Mouse (Mus musculus) hindbrain, embryonic 16.5 days (tissue): ENCODE measurements at regions not wholly inside any gene's neighbourhood (a gene's known extent, or its start where the extent isn't known, plus 50 kb on each side); places are given as distances from the start of the nearest gene placed in this dataset.

Source experiments
- ATAC-seq: fragments of 200-750 bp; cut with Nextera tagmentation; 2 replicates; pipeline ENCODE4 v1.8.0; 2017; ENCODE audit warnings: moderate TSS enrichment, moderate library complexity
- H3K27ac ChIP-seq: fragments of 300-500 bp; sonication (generic); 2 replicates; pipeline ENCODE4 v1.5.1; 2014; ENCODE audit warnings: low read depth, mild to moderate bottlenecking, control low read depth, low read length, moderate library complexity
- H3K27me3 ChIP-seq: fragments of 300-500 bp; sonication (generic); replicated peaks from 2 replicates; pipeline ENCODE4 v1.6.1; 2014; ENCODE audit warnings: low read length; ENCODE audit not compliant: control insufficient read depth, insufficient read depth
- H3K36me3 ChIP-seq: fragments of 300-500 bp; sonication (generic); 2 replicates; pipeline ENCODE4 v1.6.1; 2014; ENCODE audit warnings: mild to moderate bottlenecking, low read length, moderate library complexity, mixed read lengths; ENCODE audit not compliant: control insufficient read depth, insufficient read depth
- H3K4me1 ChIP-seq: fragments of 300-500 bp; sonication (generic); 2 replicates; pipeline ENCODE4 v1.6.1; 2014; ENCODE audit warnings: low read depth, low read length; ENCODE audit not compliant: control insufficient read depth, insufficient read depth
- H3K4me2 ChIP-seq: fragments of 300-500 bp; sonication (generic); 2 replicates; pipeline ENCODE4 v1.6.1; 2014; ENCODE audit warnings: mild to moderate bottlenecking, low read length, control low read depth, moderate library complexity
- H3K4me3 ChIP-seq: fragments of 300-500 bp; sonication (generic); 2 replicates; pipeline ENCODE4 v1.5.1; 2014; ENCODE audit warnings: mild to moderate bottlenecking, low read length, control low read depth, moderate library complexity
- H3K9ac ChIP-seq: fragments of 300-500 bp; sonication (generic); 2 replicates; pipeline ENCODE4 v1.6.1; 2014; ENCODE audit warnings: low read depth, mild to moderate bottlenecking, control low read depth, low read length, moderate library complexity
- H3K9me3 ChIP-seq: fragments of 300-500 bp; sonication (generic); 2 replicates; pipeline ENCODE4 v1.6.1; 2014; ENCODE audit warnings: mild to moderate bottlenecking, low read length, moderate library complexity; ENCODE audit not compliant: control insufficient read depth
- WGBS: fragments of 180-500 bp; shearing (Covaris S2); extraction: QIAGEN DNeasy Blood & Tissue Kit; methylation state at CpG from one replicate; pipeline ENCODE4 v1.1.7; 2014; 5-methylcytosine and 5-hydroxymethylcytosine counted together

GRCm38 (mm10) chr8:27677143-27678106, 230.0 kb downstream of the Poteg start:
- Histone ChIP-seq H3K4me1 (no peaks in the 10 kb centered on the region), H3K9ac (no peak overlapping the region), H3K27ac (no peak overlapping the region), H3K4me2 (peak overlapping the region; percentile 25; the same call in 1 of the 2 replicates), H3K27me3 (no peaks in the 10 kb centered on the region), H3K4me3 (no peak overlapping the region), H3K9me3 (no peaks in the 10 kb centered on the region), H3K36me3 (no peaks in the 10 kb centered on the region)
- WGBS: 29% methylated on average over 13 of the region's 13 CpGs
- ATAC-seq: peak; percentile 50; the same call in 1 of the 2 replicates

- no peak overlapping the region for H3K9ac ChIP-seq
- no peaks in the 10 kb centered on the region for H3K9me3 ChIP-seq
- no peak overlapping the region for H3K4me3 ChIP-seq
- H3K4me1 ChIP-seq: no peaks in the 10 kb centered on the region
- no peaks in the 10 kb centered on the region for H3K27me3 ChIP-seq
- 8% methylated on average over 2 of the region's 2 CpGs for WGBS
- no peak overlapping the region for H3K27ac ChIP-seq
- no peaks in the 10 kb centered on the region for H3K36me3 ChIP-seq
- no peak overlapping the region for H3K4me2 ChIP-seq
- peak; percentile 90 for ATAC-seq
Observed at GRCm38 (mm10) chr8:27679164-27679563, 231.7 kb downstream of the Poteg start.

- Histone ChIP-seq H3K4me3 (no peak overlapping the region), H3K4me1 (no peaks in the 10 kb centered on the region), H3K4me2 (no peak overlapping the region), H3K9me3 (no peaks in the 10 kb centered on the region), H3K27me3 (no peaks in the 10 kb centered on the region), H3K9ac (no peak overlapping the region), H3K27ac (no peak overlapping the region), H3K36me3 (no peaks in the 10 kb centered on the region)
- 46% methylated on average over 6 of the region's 6 CpGs for WGBS
- ATAC-seq: 0 out of 2 replicates have a peak, but pooled peaks have one; percentile 60
Observed at GRCm38 (mm10) chr8:27721988-27722387, 274.5 kb downstream of the Poteg start.

GRCm38 (mm10) chr8:27770296-27770695, 322.8 kb downstream of the Poteg start:
- Histone ChIP-seq H3K9me3 (no peaks in the 10 kb centered on the region), H3K9ac (no peak overlapping the region), H3K4me2 (no peak overlapping the region; the same call in 1 of the 2 replicates), H3K4me1 (no peaks in the 10 kb centered on the region), H3K27me3 (no peaks in the 10 kb centered on the region), H3K27ac (no peak overlapping the region), H3K4me3 (no peak overlapping the region), H3K36me3 (no peaks in the 10 kb centered on the region)
- 56% methylated on average over 6 of the region's 6 CpGs for WGBS
- 0 out of 2 replicates have a peak, but pooled peaks have one; percentile 40 for ATAC-seq

- H3K9ac ChIP-seq: no peak overlapping the region
- no peak overlapping the region for H3K4me3 ChIP-seq
- no peaks in the 10 kb centered on the region for H3K27me3 ChIP-seq
- H3K36me3 ChIP-seq: no peaks in the 10 kb centered on the region
- ATAC-seq: 0 out of 2 replicates have a peak, but pooled peaks have one; percentile 34
- H3K9me3 ChIP-seq: no peaks in the 10 kb centered on the region
- 42% methylated on average over 8 of the region's 8 CpGs for WGBS
- no peak overlapping the region for H3K27ac ChIP-seq
- H3K4me2 ChIP-seq: peak overlapping the region; percentile 7; the same call in 1 of the 2 replicates
- no peaks in the 10 kb centered on the region for H3K4me1 ChIP-seq
Observed at GRCm38 (mm10) chr8:27770803-27771202, 323.3 kb downstream of the Poteg start.

GRCm38 (mm10) chr8:27771250-27771649, 323.8 kb downstream of the Poteg start:
- no peaks in the 10 kb centered on the region for H3K36me3 ChIP-seq
- ATAC-seq: no peak

GRCm38 (mm10) chr8:27778982-27779381, 331.5 kb downstream of the Poteg start:
- WGBS: 79% methylated on average over 3 of the region's 3 CpGs
- no peak overlapping the region for H3K9ac ChIP-seq
- no peak for ATAC-seq
- no peak overlapping the region for H3K4me2 ChIP-seq
- no peaks in the 10 kb centered on the region for H3K36me3 ChIP-seq
- H3K27me3 ChIP-seq: no peaks in the 10 kb centered on the region
- H3K4me3 ChIP-seq: no peak overlapping the region
- no peaks in the 10 kb centered on the region for H3K4me1 ChIP-seq
- H3K9me3 ChIP-seq: no peaks in the 10 kb centered on the region
- H3K27ac ChIP-seq: no peak overlapping the region

More at GRCm38 (mm10) chr8:27771250-27771649, 323.8 kb downstream of the Poteg start:
- Histone ChIP-seq H3K27ac (no peak overlapping the region), H3K4me3 (no peak overlapping the region), H3K9me3 (no peaks in the 10 kb centered on the region), H3K4me1 (no peaks in the 10 kb centered on the region), H3K4me2 (no peak overlapping the region), H3K27me3 (no peaks in the 10 kb centered on the region), H3K9ac (no peak overlapping the region)
